In the genomic region with DNA sequence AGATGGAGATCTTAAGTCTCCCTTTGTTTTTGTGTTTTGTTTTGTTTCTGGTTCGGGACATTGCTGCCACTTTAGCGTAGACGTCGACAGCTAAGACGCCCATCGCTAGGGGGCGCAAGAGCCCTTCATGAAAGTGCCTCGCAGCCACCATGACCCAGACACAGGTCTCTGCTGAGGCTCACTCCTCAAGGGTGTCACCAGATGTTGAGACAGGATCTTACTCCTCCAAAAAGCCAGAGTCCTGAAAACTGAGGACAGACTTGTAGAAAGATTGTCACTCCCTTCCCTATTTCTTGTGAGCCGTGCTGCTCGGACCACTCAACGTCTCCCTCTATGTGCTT, we compare ENCODE assay signal across 8 mouse cellular contexts.
DNase-seq lines count a peak whose midpoint lies in the region; ATAC-seq lines count a peak whose summit lies in the region.

No protein-coding gene starts in this region.

- peak overlapping the region; percentile 62 for H3K4me2 ChIP-seq in midbrain, embryonic 13.5 days (replicated peaks)

- no peaks in the 10 kb centered on the region for H3K9me3 ChIP-seq in midbrain, embryonic 13.5 days

- H3K36me3 ChIP-seq in midbrain, embryonic 13.5 days, result peaks cover 5% of the 10 kb centered on the region; the same call in 1 of the 2 replicates
- H3K36me3 ChIP-seq in splenic B cell, adult 2 months (ENCODE audit: control insufficient read depth, insufficient read depth, low read length, poor library complexity, severe bottlenecking), result no peaks in the 10 kb centered on the region

- peak; percentile 41 for DNase-seq in CD4-positive, CD25-positive, alpha-beta regulatory T cell, adult 2 months (ENCODE audit: low read depth, low spot score)
- peak; percentile 88 for DNase-seq in embryo, embryonic 9.5 days (ENCODE audit: extremely low spot score)
- DNase-seq in heart, adult 11 months, result peak; percentile 95
- DNase-seq in kidney, adult 11 months, result peak; percentile 62
- peak; percentile 90 for DNase-seq in left cerebral cortex, postnatal 4 days
- DNase-seq in splenic B cell, adult 2 months (ENCODE audit: low read depth, low spot score), result peak; percentile 16

- H3K4me3 ChIP-seq in midbrain, embryonic 13.5 days (replicated peaks), result peak overlapping the region; percentile 32

- intact Hi-C loops in left cerebral cortex, postnatal 4 days (cut with DNase I), result loop anchor here (5.0 to 10.0 kb wide), 2 partner anchors 302 to 1605 kb away; no protein-coding TSS in a partner anchor

- H3K4me1 ChIP-seq in midbrain, embryonic 13.5 days (replicated peaks), result peaks cover 33% of the 10 kb centered on the region

- 0 out of 2 replicates have a peak overlapping the region, but pooled peaks have one; percentile 26 for H3K27ac ChIP-seq in midbrain, embryonic 13.5 days

- peaks cover 31% of the 10 kb centered on the region for H3K27me3 ChIP-seq in midbrain, embryonic 13.5 days
- no peaks in the 10 kb centered on the region for H3K27me3 ChIP-seq in splenic B cell, adult 2 months (ENCODE audit: control insufficient read depth, insufficient read depth, low read length, poor library complexity, severe bottlenecking)

- no peak for ATAC-seq in CD4-positive, CD25-positive, alpha-beta regulatory T cell, adult 4 months
- ATAC-seq in midbrain, embryonic 13.5 days, result peak; percentile 72

- WGBS in midbrain, embryonic 13.5 days, result 12% methylated on average over 11 of the region's 11 CpGs

- peak overlapping the region; percentile 32 for H3K9ac ChIP-seq in midbrain, embryonic 13.5 days (replicated peaks)

Comparison
In these comparisons a context has a peak if more than half of its experiments do, and no peak if none do; other contexts are left out.
1. DNase-seq: peak in every context shown above with its lines; median percentile 95 in heart, adult 11 months; 90 in left cerebral cortex, postnatal 4 days; 88 in embryo, embryonic 9.5 days; 62 in kidney, adult 11 months; 41 in CD4-positive, CD25-positive, alpha-beta regulatory T cell, adult 2 months; 16 in splenic B cell, adult 2 months.